Mouse (Mus musculus) spleen, embryonic (tissue): ENCODE results near the gene Fxyd4.

Experiments used
- CTCF ChIA-PET: fragments of 350-600 bp; sonication (Branson Sonifier 250); formaldehyde crosslinking; loops from one replicate; lab custom pipeline; 2022; lab: Charles Lee

The Fxyd4 gene

GRCm38 (mm10) chr6:117920659-117921640, 16.5 kb downstream of the Fxyd4 start:
- CTCF ChIA-PET, result interaction anchor here (0.5 to 2.1 kb wide), 6 partner anchors 16 to 1710 kb away, joined by 3 to 7 read pairs (median 4); no protein-coding TSS in a partner anchor

GRCm38 (mm10) chr6:117918043-117918442, 19.4 kb downstream of the Fxyd4 start:
- CTCF ChIA-PET, result interaction anchor here (0.7 to 0.9 kb wide), 2 partner anchors 9 to 19 kb away, joined by 3 read pairs; no protein-coding TSS in a partner anchor

DNA sequence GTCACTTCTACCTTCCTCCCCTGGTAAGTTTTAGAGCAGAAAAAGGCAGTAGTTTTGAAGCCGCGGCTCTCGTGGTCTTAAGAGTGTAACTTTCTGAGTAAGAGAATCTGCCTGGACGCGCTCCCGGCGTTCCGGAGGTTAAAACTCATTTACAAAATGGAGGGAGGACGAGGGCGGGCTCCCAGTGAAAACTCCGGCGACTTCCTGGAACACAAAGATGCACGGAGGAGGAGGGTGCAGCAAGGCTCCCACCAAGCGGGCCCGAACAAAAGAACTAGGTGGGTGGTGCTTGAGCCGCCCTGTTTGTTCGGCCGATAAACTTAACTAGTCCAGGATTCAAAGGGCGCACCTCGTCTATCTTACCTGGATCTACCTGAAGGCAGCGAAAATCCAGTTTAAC, 19.9 kb downstream of the Fxyd4 start:
- CTCF ChIA-PET, result interaction anchor here (0.6 to 0.7 kb wide), 2 partner anchors 18 to 81 kb away, joined by 3 read pairs; no protein-coding TSS in a partner anchor

DNA sequence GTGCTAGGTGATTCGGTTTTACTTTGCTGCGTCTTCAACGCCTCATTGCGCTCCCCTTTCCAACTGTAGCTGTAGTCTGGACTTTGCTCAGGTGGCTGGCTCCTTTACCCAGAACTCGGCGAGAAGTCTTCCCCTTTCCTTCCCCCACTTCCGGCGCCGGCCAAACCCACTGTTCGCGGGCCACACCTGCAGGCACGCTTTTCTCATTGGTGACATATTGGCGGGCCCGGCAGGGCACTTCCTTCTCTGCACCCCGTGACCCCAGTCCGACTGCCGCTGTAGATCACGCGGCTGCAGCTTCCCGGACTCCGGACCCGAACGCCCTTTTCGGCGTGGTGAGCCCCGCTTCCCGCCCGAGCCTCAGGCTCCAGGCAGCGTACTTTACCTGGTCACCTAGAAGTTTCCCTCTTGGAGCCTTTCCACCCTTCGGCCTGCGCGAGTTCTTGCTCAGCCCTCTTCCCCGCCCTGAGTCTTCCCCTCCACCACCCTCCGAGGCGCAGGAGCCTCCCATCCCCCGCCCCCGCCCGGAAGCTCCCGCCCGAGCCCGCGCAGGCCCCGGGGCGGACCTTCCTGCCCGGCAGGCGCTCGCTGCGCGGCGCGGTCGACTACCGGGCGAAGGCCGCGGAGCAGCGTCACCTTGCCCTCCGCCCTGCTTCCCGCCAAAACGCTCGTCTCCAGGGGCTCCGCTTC, 20.6 kb downstream of the Fxyd4 start:
- CTCF ChIA-PET, result interaction anchor here (0.6 to 1.0 kb wide), 2 partner anchors 44 to 82 kb away, joined by 3 read pairs; no protein-coding TSS in a partner anchor

DNA sequence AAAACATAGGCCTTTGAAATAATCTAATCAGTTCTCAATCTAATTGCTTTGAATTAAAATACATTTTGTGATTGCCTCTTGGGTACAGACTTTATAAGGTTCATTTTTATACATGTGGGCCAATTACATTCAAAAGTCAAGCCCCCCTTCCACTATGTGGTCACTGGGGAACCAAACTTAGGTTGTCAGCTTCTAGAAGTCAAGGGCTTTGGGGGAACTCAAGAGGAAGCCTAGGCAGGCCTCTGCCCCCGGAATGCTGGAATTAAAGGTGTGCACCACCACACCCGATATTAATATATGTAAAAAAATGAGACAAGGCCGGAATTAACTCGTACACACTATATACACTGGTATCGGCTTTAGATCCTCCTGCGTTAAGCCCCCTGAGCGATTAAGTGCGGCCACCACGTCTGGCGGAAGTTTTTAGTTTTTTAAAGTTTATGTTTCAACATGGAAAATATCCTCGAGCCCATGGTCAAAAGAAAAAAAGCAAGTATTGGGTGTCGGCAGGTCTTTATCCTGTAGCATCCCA, 21.2 kb downstream of the Fxyd4 start:
- CTCF ChIA-PET, result interaction anchor here (1.0 kb wide), 1 partner anchor 43 kb away, joined by 3 read pairs; no protein-coding TSS in a partner anchor

- CTCF ChIA-PET, result interaction anchor here (1.0 kb wide), 1 partner anchor 33 kb away, joined by 4 read pairs; no protein-coding TSS in a partner anchor
Observed at GRCm38 (mm10) chr6:117914541-117914940, 23.0 kb downstream of the Fxyd4 start.

DNA sequence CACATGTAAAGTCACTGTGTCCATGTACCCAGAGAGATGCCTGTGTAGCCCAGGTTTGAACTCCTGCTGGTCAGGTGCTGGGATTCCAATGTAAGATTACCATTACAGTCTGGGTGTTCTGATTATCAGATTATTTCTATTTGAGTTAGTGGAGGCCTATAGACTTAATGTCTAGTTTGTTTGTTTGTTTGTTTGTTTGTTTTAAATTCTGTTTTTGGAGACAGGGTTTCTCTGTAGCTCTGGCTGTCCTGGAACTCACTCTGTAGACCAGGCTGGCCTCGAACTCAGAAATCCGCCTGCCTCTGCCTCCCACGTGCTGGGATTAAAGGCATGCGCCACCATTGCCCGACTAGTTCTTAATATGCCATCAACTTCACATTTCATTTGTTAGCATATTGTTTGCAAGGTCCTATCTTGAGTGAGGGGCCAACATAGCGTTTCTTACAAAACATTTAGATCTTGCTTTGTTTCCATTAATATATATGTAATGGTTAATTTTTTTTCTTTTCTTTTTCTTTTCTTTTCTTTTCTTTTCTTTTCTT, 27.3 kb downstream of the Fxyd4 start:
- CTCF ChIA-PET, result interaction anchor here (1.1 kb wide), 1 partner anchor 35 kb away, joined by 3 read pairs; no protein-coding TSS in a partner anchor

- CTCF ChIA-PET, result interaction anchor here (0.7 to 1.4 kb wide), 3 partner anchors 10 to 46 kb away, joined by 3 to 7 read pairs (median 3); no protein-coding TSS in a partner anchor
Observed at GRCm38 (mm10) chr6:117908424-117908900, 29.0 kb downstream of the Fxyd4 start.

DNA sequence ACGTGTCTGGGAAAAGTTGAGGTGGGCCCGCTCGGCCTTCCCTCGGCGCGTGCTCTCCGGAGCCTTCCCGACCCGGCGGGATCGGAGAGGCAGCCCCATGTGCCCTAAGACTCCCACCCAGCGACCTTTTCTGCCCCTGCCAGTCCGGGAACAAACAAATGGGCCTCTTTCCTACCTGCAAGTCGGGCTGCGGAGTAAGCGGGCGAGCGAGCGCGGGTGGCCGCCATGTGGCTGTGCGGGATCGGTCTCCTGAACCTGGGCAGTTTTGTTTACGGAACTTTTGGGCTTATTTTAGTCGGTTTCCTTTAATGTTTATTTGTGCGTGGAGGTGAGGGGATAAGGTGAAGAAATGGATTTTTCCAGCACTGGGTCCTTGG, 29.5 kb downstream of the Fxyd4 start:
- CTCF ChIA-PET, result interaction anchor here (0.7 to 1.4 kb wide), 2 partner anchors 17 to 45 kb away, joined by 3 to 7 read pairs; no protein-coding TSS in a partner anchor

GRCm38 (mm10) chr6:117907301-117907978, 30.1 kb downstream of the Fxyd4 start:
- CTCF ChIA-PET, result no interaction called here

DNA sequence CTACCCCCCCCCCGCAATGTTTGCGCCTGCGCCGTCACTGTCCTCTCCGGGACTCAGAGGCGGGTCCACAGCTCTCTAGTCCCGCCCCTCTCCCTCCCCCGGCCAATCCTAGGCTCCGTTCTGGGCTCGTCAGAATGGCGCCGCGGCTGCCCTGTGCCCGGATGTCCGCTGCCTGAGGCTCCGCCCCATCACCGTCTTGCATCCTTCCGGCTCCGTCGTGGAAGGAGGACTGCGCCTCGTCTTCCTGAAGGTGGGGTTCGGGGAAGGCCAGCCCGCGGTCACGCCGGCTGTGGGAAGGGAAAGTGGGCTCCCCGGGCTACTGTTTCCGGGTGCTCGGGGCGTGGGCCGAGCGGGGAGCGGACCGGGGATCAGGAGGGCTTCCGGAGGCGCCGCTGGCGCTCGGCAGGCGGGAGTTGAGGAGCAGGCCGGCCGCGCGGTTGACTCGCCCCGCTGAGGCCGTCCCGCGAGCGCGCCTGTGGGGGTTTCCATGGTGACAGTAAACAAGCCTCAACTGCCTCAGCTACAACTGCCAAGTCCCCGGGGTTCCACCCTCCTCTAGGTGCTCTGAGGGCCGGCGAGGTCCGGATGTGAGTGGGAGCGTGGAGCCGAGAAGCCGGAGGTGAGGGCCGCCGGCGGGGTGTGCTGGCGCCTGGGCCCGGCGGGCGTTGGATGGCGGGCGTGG, 30.8 kb downstream of the Fxyd4 start:
- CTCF ChIA-PET, result no interaction called here

- CTCF ChIA-PET, result interaction anchor here (0.5 kb wide), 1 partner anchor 1479 kb away, joined by 7 read pairs; no protein-coding TSS in a partner anchor
Observed at GRCm38 (mm10) chr6:117906015-117906531, 31.4 kb downstream of the Fxyd4 start.

GRCm38 (mm10) chr6:117905260-117905930, 32.1 kb downstream of the Fxyd4 start:
- CTCF ChIA-PET, result interaction anchor here (0.5 kb wide), 1 partner anchor 1480 kb away, joined by 7 read pairs; no protein-coding TSS in a partner anchor

GRCm38 (mm10) chr6:117903836-117904235, 33.7 kb downstream of the Fxyd4 start:
- CTCF ChIA-PET, result interaction anchor here (0.7 to 1.3 kb wide), 2 partner anchors 22 to 85 kb away, joined by 3 to 5 read pairs; no protein-coding TSS in a partner anchor

GRCm38 (mm10) chr6:117902556-117902955, 34.9 kb downstream of the Fxyd4 start:
- CTCF ChIA-PET, result no interaction called here

DNA sequence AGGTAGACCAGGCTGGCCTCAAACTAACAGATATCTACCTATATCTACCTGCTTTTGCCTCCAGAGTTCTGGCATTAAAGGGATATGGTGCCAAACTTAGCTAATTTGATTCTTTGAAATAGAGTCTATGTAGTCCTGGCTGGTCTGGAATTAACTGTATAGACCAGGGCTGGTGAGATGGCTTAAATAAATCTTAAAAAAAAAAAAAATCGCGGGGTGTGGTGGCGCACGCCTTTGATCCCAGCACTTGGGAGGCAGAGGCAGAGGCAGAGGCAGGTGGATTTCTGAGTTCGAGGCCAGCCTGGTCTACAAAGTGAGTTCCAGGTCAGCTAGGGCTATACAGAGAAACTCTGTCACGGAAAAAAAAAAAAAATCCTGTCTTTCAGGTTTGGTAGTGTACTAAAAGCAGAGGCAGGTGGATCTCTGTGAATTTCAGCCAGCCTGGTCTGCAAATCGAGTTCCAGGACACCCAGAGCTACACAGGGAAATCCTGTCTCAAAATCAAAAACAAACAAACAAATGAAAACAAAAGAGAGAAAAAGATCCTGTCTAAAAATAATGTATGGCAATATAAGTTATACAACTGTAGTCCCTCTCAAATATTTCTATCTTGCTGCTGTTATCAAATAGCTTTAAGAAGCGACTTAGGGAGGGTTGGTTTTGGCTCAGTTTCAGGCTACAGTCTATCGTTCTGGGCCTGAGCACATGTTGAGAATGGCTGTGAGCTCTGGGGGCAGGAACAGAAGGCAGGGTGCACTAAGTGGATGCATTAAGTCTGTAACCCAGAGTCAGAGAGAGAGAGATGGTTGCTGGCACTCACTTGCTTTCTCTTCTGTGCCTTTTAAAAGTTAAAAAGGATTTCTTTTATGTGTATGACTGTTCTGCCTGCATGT, 35.7 kb downstream of the Fxyd4 start:
- CTCF ChIA-PET, result interaction anchor here (0.9 to 1.0 kb wide), 3 partner anchors 10 to 24 kb away, joined by 3 to 6 read pairs (median 4); no protein-coding TSS in a partner anchor
